Mouse (Mus musculus) bone marrow, adult 2 months (tissue): ENCODE results near the gene Gm29666.

Experiments
- CTCF ChIP-seq: fragments of 200-500 bp; IDR thresholded peaks from 2 replicates; pipeline ENCODE4 v1.5.1; 2011; ENCODE audit warnings: low read length, control low read depth; ENCODE audit not compliant: control insufficient read depth, insufficient read depth
- POLR2A ChIP-seq: fragments of 200-500 bp; IDR thresholded peaks from 2 replicates; pipeline ENCODE4 v1.6.1; 2011; ENCODE audit warnings: low read depth, mild to moderate bottlenecking, control low read depth, low read length, borderline replicate concordance; ENCODE audit not compliant: control insufficient read depth

- no peak for TF ChIP-seq POLR2A
- no peak for TF ChIP-seq CTCF
Measured at GRCm38 (mm10) chr15:84942647-84943285, 22.9 kb upstream of the Gm29666 start.
